Mouse (Mus musculus) gastrocnemius, adult 2 months (tissue): ENCODE measurements at regions not wholly inside any gene's neighbourhood (a gene's known extent, or its start where the extent isn't known, plus 50 kb on each side); places are given as distances from the start of the nearest gene placed in this dataset.

Experiments
- DNase-seq: peaks from one replicate; pipeline ENCODE4 v3.0.0; 2022
- H3K27ac ChIP-seq: fragments of 200-600 bp; 2 replicates; pipeline ENCODE4 v1.8.1; 2022; ENCODE audit warnings: mild to moderate bottlenecking
- H3K4me3 ChIP-seq: fragments of 200-600 bp; 2 replicates; pipeline ENCODE4 v1.8.1; 2022; ENCODE audit warnings: mild to moderate bottlenecking, moderate library complexity
- CTCF ChIP-seq: fragments of 200-600 bp; IDR thresholded peaks from 2 replicates; pipeline ENCODE4 v1.8.1; 2022; ENCODE audit warnings: antibody characterized with exemption, mild to moderate bottlenecking, moderate library complexity
- intact Hi-C: fragments of 180-260 bp; cut with DNase I; formaldehyde crosslinking; loops from one replicate; pipeline ENCODE4 v1.15.1; 2025

DNA sequence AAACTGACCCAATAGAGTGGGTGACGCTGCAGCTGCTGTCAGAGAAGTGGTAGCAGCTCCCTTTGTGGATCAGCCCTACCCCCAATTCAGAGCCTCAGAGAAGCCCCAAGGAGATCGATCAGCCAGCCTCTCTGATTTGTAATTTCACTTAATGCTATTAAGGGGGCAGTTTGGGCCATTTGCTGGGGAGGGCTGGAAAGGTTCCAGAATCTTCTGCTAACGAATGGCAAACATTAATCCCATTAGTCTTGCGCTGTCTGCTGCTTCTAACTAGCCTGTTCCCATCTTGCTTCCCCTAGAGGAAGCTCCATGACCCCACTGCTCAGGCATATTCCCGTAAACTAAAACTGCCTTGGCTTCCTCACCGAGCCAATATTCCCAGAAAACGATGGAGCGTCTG is 59.9 kb upstream of the Lrrn2 start:
- no peak for TF ChIP-seq CTCF
- intact Hi-C loops: no loop called here
- H3K27ac ChIP-seq: no peak overlapping the region
- H3K4me3 ChIP-seq: no peak overlapping the region
- no peak for DNase-seq

GRCm38 (mm10) chr1:132818296-132818695 is 61.8 kb upstream of the Lrrn2 start:
- no peak for DNase-seq
- intact Hi-C loops: no loop called here
- no peak for TF ChIP-seq CTCF
- Histone ChIP-seq H3K27ac (no peak overlapping the region), H3K4me3 (no peak overlapping the region)

DNA sequence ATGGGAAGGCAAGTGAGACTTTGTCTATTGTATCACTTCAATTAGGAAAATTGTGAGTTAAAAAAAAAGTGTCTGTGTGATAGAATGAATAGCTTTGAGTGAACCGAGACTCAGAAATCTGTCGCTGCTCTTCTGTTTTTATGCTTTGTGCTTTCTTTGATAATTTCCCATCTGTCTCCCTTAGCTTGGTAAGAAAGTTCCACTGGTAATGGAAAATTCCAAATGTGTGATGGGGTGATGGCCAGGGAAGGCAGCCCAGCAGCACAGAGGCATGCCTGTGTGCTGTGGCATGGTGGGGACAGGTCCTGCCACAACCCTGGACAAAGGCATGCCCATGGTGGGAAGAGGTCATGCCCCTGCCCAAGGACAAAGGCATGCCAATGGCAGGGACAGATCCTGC is 62.7 kb upstream of the Lrrn2 start:
- intact Hi-C loops: no loop called here
- no peak overlapping the region for H3K4me3 ChIP-seq
- H3K27ac ChIP-seq: no peak overlapping the region
- DNase-seq: no peak
- no peak for TF ChIP-seq CTCF

GRCm38 (mm10) chr1:132805543-132805942 is 63.9 kb upstream of the Nfasc start:
- TF ChIP-seq CTCF: no peak
- intact Hi-C loops: no loop called here

DNA sequence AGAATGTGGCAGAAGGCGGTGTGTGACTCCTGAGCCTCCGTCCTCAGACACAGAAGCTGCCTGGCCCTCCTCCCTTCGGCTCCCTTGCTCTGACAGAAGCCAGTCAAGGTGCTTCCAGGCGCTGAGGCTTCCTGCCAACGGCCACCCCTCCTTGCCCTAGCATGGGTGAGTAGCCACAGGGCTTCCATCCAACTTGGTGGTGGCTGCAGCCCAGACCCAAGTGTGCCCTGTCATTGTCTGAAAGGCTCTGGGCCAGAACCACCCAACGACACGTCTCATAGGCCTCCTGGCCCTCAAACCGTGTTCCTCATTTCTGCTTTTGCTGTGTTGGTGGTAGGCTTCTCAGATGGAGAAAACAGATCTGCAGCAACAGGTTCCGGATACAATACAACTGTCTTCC is 62.2 kb upstream of the Nfasc start:
- no peak overlapping the region for H3K4me3 ChIP-seq
- no peak for DNase-seq
- TF ChIP-seq CTCF: no peak
- no peak overlapping the region for H3K27ac ChIP-seq
- intact Hi-C loops: no loop called here

More at GRCm38 (mm10) chr1:132805543-132805942, 63.9 kb upstream of the Nfasc start:
- Histone ChIP-seq H3K27ac (no peak overlapping the region), H3K4me3 (no peak overlapping the region)
- no peak for DNase-seq

DNA sequence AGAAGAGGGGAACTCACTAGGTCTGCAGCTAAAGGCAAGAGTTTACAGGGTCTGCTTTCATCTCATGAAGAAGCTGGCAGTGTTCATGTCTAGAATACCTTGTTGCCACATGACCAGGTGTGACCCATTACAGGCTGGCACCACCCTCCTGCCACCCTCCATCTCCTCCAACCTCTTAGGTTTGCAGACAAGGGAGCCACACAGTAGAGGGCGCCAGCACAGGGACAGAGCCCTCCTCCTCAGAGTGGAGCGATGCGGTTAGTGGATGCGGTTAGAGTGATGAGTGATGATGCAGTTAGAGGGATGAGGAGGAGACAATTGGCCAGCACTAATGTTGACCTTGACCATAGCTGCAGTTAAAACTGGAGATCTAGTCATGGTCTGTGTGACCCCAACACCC is 60.8 kb upstream of the Nfasc start:
- TF ChIP-seq CTCF: peak; percentile 39; the same call in 1 of the 2 replicates
- Histone ChIP-seq H3K27ac (no peak overlapping the region), H3K4me3 (no peak overlapping the region)
- intact Hi-C loops: no loop called here
- DNase-seq: no peak

DNA sequence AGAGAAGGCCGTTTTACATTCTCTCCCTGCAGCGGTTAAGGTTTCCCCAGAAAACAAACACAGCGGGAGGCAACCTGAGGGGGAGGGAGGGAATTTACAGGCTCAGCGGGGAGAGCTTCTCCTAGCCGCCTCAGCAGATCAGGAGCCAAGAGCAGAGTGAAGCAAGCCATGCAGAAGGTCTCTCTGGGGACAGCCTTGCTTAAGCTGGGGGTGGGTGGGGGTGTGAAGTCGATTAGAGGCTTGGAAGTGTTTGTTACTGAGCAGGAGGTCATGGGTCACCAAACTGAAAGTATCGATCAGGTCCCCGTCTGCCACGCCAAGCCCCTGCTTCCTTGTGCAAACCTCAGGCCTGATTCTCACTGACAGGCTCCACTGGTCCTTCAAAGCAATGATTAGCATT is 58.7 kb upstream of the Nfasc start:
- H3K4me3 ChIP-seq: no peak overlapping the region
- intact Hi-C loops: no loop called here
- no peak overlapping the region for H3K27ac ChIP-seq
- no peak for TF ChIP-seq CTCF
- DNase-seq: no peak

GRCm38 (mm10) chr1:132799258-132799657 is 57.7 kb upstream of the Nfasc start:
- TF ChIP-seq CTCF: no peak
- no peak overlapping the region for H3K27ac ChIP-seq
- intact Hi-C loops: no loop called here

GRCm38 (mm10) chr1:132794462-132794861 is 52.9 kb upstream of the Nfasc start:
- TF ChIP-seq CTCF: no peak
- no peak for DNase-seq
- intact Hi-C loops: no loop called here
- H3K4me3 ChIP-seq: no peak overlapping the region
- no peak overlapping the region for H3K27ac ChIP-seq

More at GRCm38 (mm10) chr1:132799258-132799657, 57.7 kb upstream of the Nfasc start:
- H3K4me3 ChIP-seq: no peak overlapping the region
- no peak for DNase-seq
